Mouse (Mus musculus): Measurements from ENCODE around the gene St3gal2. TPM values are rescaled to one million over a fixed set of nuclear protein-coding genes. Genes with fewer than 3 reads are reported as not detected.
A peak's percentile ranks its signal among the peaks of the same experiment; 100 is the strongest.

St3gal2 gene
- polyA plus RNA-seq (2015; fragmentation: Nextera tagmentation; extraction: Ambion mirVana), result 14.5 and 15.4 TPM in 2 replicates

DNA sequence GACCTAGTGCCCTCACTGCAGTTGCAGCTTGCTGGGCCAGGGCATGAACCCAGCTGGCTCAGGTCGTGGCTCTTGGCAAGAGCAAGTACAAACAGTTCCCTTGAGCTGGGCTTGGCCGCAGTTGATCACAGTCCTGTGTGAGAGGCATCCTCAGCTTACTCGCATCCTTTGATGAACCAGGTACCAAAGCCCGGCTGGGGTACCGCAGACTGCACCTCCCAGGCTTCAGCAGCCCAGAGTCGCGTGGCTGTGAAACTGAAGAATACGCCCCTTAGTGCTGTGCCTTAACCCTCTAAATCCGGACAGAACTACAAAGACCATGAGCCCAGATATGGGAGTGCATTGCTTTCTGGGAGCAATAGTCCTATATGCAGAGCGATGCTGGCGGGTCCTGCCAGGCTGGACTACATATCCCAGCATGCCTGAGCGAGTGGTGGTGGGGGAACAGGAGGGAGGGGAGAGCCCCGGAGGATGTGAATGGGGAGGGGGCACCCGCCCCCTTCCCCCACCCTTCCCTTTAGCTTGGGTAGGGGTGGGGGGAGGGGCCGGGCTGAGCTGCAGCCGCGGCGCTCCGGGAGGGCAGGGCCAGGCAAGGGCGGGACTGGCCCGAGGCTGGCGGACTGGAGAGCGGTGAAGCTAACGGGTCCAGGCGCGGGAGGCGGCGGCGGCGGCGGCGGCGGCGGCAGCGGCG lies at the start of gene St3gal2:
St3gal2 (plus strand) TSS at position 582 of the 691 bp plus-strand sequence.
- Histone ChIP-seq H3K9me3 (replicated peaks; ENCODE audit: control insufficient read depth, low read length) (no peaks in the 10 kb centered on the region), H3K9ac (ENCODE audit: low read length) (peak within 1 kb of the TSS; percentile 95), H3K4me3 (ENCODE audit: low read length) (peak within 1 kb of the TSS; percentile 89), H3K27ac (ENCODE audit: low read length) (peak within 1 kb of the TSS; percentile 83), H3K36me3 (ENCODE audit: control insufficient read depth, insufficient read depth) (no peaks in the 10 kb centered on the region), H3K4me1 (ENCODE audit: control insufficient read depth, insufficient read depth, low read length) (peaks cover 21% of the 10 kb centered on the region), H3K27me3 (ENCODE audit: control insufficient read depth, insufficient read depth, low read length) (no peaks in the 10 kb centered on the region), H3K4me2 (ENCODE audit: low read depth, low read length) (peak within 1 kb of the TSS; percentile 90)
- WGBS, result under 1% methylated on average over 28 of the region's 36 CpGs
- ATAC-seq (replicated peaks; ENCODE audit: extremely low read depth, insufficient read depth, low FRiP score), result peak; percentile 97

DNA sequence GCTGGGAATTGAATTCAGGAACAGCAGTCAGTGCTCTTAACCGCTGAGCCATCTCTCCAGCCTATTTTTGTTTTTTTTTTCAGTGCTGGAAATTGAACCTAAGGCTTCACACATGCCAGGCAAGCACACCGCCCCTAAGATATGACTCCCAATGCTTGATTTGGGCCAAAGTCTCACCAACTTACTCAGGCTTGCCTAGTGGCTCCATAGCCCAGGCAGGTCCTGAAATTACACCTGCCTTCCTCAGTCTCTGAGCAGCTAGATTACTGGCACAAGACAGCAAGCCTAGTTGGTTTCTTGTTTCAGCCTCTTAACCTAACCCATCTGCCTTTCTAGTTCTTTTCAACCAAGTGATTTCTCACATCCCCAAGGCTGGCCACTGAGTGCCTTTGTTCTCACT lies 49.2 kb upstream of the St3gal2 start:
- H3K4me1 ChIP-seq (ENCODE audit: control insufficient read depth, insufficient read depth, low read length), result no peaks in the 10 kb centered on the region

DNA sequence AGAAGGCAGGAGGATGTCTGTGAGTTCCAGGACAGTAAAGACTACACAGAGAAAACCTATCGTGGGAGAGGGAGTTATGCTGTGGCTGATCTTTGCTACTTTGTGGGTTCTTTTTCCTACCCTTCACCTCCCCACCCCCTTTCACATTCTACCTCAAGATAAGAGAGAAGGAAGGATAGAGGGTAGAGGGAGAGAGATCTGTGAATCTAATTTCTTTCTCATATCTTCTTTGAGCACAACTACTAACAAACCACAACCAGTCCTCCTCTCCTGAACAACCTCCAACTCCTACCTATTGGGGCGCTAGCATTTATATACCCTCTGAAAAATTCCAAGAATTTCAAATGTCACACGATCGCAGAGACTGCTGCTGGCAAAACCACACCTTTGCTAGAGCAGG lies 41.9 kb upstream of the St3gal2 start:
- H3K9ac ChIP-seq (ENCODE audit: low read length), result no peak overlapping the region
- no peaks in the 10 kb centered on the region for H3K9me3 ChIP-seq (replicated peaks; ENCODE audit: control insufficient read depth, low read length)
- 81% methylated on average over 4 of the region's 4 CpGs for WGBS
- H3K4me2 ChIP-seq (ENCODE audit: low read depth, low read length), result no peak overlapping the region
- no peaks in the 10 kb centered on the region for H3K27me3 ChIP-seq (ENCODE audit: control insufficient read depth, insufficient read depth, low read length)
- H3K4me1 ChIP-seq (ENCODE audit: control insufficient read depth, insufficient read depth, low read length), result no peaks in the 10 kb centered on the region
- no peak overlapping the region for H3K4me3 ChIP-seq (ENCODE audit: low read length)
- no peak for ATAC-seq (replicated peaks; ENCODE audit: extremely low read depth, insufficient read depth, low FRiP score)
- peaks cover 57% of the 10 kb centered on the region for H3K36me3 ChIP-seq (ENCODE audit: control insufficient read depth, insufficient read depth)
- no peak overlapping the region for H3K27ac ChIP-seq (ENCODE audit: low read length)

More for the DNA sequence above, 49.2 kb upstream of the St3gal2 start:
- Histone ChIP-seq H3K27me3 (ENCODE audit: control insufficient read depth, insufficient read depth, low read length) (no peaks in the 10 kb centered on the region), H3K36me3 (ENCODE audit: control insufficient read depth, insufficient read depth) (peaks cover 70% of the 10 kb centered on the region), H3K4me3 (ENCODE audit: low read length) (no peak overlapping the region), H3K9me3 (replicated peaks; ENCODE audit: control insufficient read depth, low read length) (no peaks in the 10 kb centered on the region), H3K4me2 (ENCODE audit: low read depth, low read length) (no peak overlapping the region), H3K9ac (ENCODE audit: low read length) (no peak overlapping the region), H3K27ac (ENCODE audit: low read length) (no peak overlapping the region)
- WGBS, result 90% methylated on average over 2 of the region's 2 CpGs
- ATAC-seq (replicated peaks; ENCODE audit: extremely low read depth, insufficient read depth, low FRiP score), result no peak

DNA sequence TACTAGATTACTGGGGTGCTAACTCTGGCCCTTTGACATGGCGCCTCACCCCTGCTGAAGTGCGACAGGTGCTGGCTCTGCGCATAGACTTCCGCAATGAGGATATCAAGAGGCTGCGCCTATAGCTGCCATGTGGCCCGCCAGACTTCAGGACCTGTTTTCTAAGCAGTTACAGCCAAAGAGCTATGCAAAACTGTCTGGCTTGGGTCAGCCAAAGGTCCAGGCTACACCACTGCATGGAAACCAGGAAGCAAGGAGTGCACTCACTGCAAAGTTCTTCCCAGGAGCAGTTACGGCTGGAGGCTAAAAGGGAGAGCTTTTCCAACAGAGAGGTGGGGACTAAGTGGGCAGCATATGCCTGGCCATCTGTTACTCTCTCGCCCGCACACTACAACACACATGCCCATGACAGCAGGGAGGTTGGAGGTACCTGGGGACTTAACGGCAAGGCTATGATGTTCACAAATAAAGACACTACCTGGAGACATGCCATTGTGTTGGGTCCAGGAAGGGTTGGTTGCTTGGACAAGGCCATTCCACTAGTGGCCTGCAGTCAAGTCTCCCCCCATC lies 37.9 kb upstream of the St3gal2 start:
- Histone ChIP-seq H3K4me2 (ENCODE audit: low read depth, low read length) (no peak overlapping the region), H3K27ac (ENCODE audit: low read length) (no peak overlapping the region), H3K9me3 (replicated peaks; ENCODE audit: control insufficient read depth, low read length) (no peaks in the 10 kb centered on the region), H3K27me3 (ENCODE audit: control insufficient read depth, insufficient read depth, low read length) (no peaks in the 10 kb centered on the region), H3K36me3 (ENCODE audit: control insufficient read depth, insufficient read depth) (peaks cover 44% of the 10 kb centered on the region), H3K4me1 (ENCODE audit: control insufficient read depth, insufficient read depth, low read length) (no peaks in the 10 kb centered on the region), H3K4me3 (ENCODE audit: low read length) (no peak overlapping the region), H3K9ac (ENCODE audit: low read length) (no peak overlapping the region)
- 92% methylated on average over 10 of the region's 10 CpGs for WGBS
- ATAC-seq (replicated peaks; ENCODE audit: extremely low read depth, insufficient read depth, low FRiP score), result no peak

DNA sequence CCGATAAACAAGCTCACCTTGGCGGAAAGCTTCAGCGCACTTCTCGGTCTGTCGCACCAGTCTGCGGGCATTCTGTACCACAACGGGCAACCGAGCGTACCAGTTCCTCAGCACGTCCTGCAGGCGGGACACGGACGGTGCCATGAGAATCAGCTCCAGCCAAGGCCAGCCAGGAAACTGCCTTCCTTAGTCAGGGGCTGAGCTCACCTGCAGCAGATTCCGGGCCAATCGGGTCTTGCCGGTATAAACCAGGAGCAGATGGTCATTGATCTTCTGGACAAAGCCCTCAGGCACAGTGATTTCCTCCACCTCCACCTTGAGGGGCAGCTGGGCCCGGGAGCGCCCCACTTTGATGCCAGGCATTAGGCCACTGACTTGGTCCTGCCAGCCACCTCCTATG lies 35.9 kb upstream of the St3gal2 start:
- H3K27me3 ChIP-seq (ENCODE audit: control insufficient read depth, insufficient read depth, low read length), result no peaks in the 10 kb centered on the region
- H3K9me3 ChIP-seq (replicated peaks; ENCODE audit: control insufficient read depth, low read length), result no peaks in the 10 kb centered on the region
- peaks cover 41% of the 10 kb centered on the region for H3K36me3 ChIP-seq (ENCODE audit: control insufficient read depth, insufficient read depth)
- WGBS, result 95% methylated on average over 18 of the region's 18 CpGs
- H3K9ac ChIP-seq (ENCODE audit: low read length), result no peak overlapping the region
- H3K4me3 ChIP-seq (ENCODE audit: low read length), result no peak overlapping the region
- H3K4me1 ChIP-seq (ENCODE audit: control insufficient read depth, insufficient read depth, low read length), result no peaks in the 10 kb centered on the region
- no peak for ATAC-seq (replicated peaks; ENCODE audit: extremely low read depth, insufficient read depth, low FRiP score)
- H3K4me2 ChIP-seq (ENCODE audit: low read depth, low read length), result no peak overlapping the region
- H3K27ac ChIP-seq (ENCODE audit: low read length), result no peak overlapping the region

DNA sequence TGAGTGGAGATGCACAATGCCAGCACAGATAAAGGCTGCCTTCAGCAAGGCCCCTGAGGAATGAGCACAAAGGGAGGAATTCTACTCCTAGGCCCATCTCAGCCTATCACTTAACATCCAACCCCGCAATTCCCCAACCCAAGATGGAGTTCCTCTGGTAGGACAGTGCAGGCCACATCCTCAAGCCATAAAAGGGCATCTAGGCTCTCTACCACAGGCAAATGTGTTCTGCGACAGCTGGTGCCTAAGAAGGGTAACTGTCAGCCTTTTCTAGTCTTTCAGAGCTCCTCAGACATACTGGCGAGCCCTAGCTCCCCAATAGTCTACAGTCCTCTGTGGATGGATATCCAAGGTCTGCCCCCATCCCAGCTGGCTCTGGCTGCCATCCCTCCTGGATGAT lies 33.1 kb upstream of the St3gal2 start:
- no peak overlapping the region for H3K27ac ChIP-seq (ENCODE audit: low read length)
- WGBS, result 80% methylated on average over 3 of the region's 3 CpGs
- no peak overlapping the region for H3K4me2 ChIP-seq (ENCODE audit: low read depth, low read length)
- no peak overlapping the region for H3K9ac ChIP-seq (ENCODE audit: low read length)
- no peak overlapping the region for H3K4me3 ChIP-seq (ENCODE audit: low read length)
- no peaks in the 10 kb centered on the region for H3K4me1 ChIP-seq (ENCODE audit: control insufficient read depth, insufficient read depth, low read length)
- no peak for ATAC-seq (replicated peaks; ENCODE audit: extremely low read depth, insufficient read depth, low FRiP score)
- H3K9me3 ChIP-seq (replicated peaks; ENCODE audit: control insufficient read depth, low read length), result no peaks in the 10 kb centered on the region
- H3K27me3 ChIP-seq (ENCODE audit: control insufficient read depth, insufficient read depth, low read length), result no peaks in the 10 kb centered on the region
- H3K36me3 ChIP-seq (ENCODE audit: control insufficient read depth, insufficient read depth), result peaks cover 22% of the 10 kb centered on the region

DNA sequence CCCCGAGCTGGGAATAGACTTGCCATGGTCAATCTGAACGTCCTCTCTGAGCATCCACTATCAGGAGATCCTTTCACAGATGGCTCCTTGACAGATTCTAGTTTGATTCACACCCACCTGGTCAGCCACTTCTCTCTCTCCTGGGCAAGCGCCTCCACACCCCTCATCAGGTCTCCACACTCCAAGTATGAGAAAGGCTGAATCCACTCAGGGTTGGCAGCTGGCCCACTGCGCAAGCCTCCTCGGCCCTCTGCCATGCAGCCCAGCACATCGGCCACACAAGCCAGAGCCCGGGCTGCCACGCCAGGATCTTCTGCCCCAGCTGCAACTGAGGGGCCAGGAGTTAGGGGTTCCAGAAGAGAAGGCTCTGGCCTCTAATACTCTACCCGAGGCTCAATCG lies 32.2 kb upstream of the St3gal2 start:
- H3K36me3 ChIP-seq (ENCODE audit: control insufficient read depth, insufficient read depth), result peaks cover 14% of the 10 kb centered on the region; the same call in 1 of the 2 replicates
- H3K4me3 ChIP-seq (ENCODE audit: low read length), result no peak overlapping the region
- ATAC-seq (replicated peaks; ENCODE audit: extremely low read depth, insufficient read depth, low FRiP score), result no peak
- no peaks in the 10 kb centered on the region for H3K27me3 ChIP-seq (ENCODE audit: control insufficient read depth, insufficient read depth, low read length)
- H3K9me3 ChIP-seq (replicated peaks; ENCODE audit: control insufficient read depth, low read length), result no peaks in the 10 kb centered on the region
- H3K4me2 ChIP-seq (ENCODE audit: low read depth, low read length), result no peak overlapping the region
- H3K4me1 ChIP-seq (ENCODE audit: control insufficient read depth, insufficient read depth, low read length), result no peaks in the 10 kb centered on the region
- WGBS, result 88% methylated on average over 10 of the region's 10 CpGs
- no peak overlapping the region for H3K9ac ChIP-seq (ENCODE audit: low read length)
- no peak overlapping the region for H3K27ac ChIP-seq (ENCODE audit: low read length)

DNA sequence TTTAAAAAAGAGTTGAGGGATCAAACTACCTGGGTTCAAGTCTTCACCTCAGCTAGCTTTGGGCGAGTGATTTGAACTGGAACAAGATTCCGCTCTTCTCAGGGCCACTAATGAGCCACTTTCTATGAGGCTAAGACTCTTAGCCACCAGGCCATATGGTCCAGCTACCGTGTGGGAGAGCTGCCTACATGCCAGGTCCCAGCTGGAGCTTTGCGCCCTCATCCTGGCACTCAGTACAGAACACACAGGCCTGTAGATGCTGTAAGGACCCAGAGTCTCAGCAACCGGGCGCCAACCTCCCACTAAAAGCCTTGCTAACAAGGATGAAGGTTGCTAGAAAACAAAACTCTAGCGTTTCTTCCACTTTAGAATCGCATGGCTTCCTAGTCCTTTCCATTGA lies 31.3 kb upstream of the St3gal2 start:
- no peaks in the 10 kb centered on the region for H3K4me1 ChIP-seq (ENCODE audit: control insufficient read depth, insufficient read depth, low read length)
- 91% methylated on average over 8 of the region's 8 CpGs for WGBS
- H3K27ac ChIP-seq (ENCODE audit: low read length), result no peak overlapping the region
- H3K27me3 ChIP-seq (ENCODE audit: control insufficient read depth, insufficient read depth, low read length), result no peaks in the 10 kb centered on the region
- peaks cover 7% of the 10 kb centered on the region; the same call in 1 of the 2 replicates for H3K36me3 ChIP-seq (ENCODE audit: control insufficient read depth, insufficient read depth)
- H3K9ac ChIP-seq (ENCODE audit: low read length), result no peak overlapping the region
- H3K4me2 ChIP-seq (ENCODE audit: low read depth, low read length), result no peak overlapping the region
- H3K9me3 ChIP-seq (replicated peaks; ENCODE audit: control insufficient read depth, low read length), result no peaks in the 10 kb centered on the region
- no peak for ATAC-seq (replicated peaks; ENCODE audit: extremely low read depth, insufficient read depth, low FRiP score)
- H3K4me3 ChIP-seq (ENCODE audit: low read length), result no peak overlapping the region

DNA sequence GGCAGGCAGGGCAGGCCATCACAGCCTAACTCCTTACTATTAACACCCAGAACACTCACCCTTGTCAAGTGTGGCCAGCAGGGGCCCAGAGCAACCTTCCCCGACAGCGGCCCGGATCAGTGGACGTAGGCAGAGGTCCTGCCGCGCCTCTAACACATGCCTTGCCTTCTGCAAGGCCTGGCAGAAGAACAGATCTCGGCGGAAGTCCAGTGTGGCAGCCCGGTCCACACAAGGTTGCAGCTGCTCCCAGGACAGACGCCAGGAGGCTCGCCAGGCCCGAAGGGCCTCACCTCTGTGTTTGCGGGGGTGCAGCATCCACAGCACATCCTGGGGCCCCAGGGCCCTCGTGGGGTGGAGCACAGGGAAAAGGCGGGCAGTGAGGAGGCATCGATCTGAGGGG lies 30.9 kb upstream of the St3gal2 start:
- Histone ChIP-seq H3K4me2 (ENCODE audit: low read depth, low read length) (no peak overlapping the region), H3K9me3 (replicated peaks; ENCODE audit: control insufficient read depth, low read length) (no peaks in the 10 kb centered on the region), H3K9ac (ENCODE audit: low read length) (no peak overlapping the region), H3K27me3 (ENCODE audit: control insufficient read depth, insufficient read depth, low read length) (no peaks in the 10 kb centered on the region), H3K4me1 (ENCODE audit: control insufficient read depth, insufficient read depth, low read length) (no peaks in the 10 kb centered on the region), H3K27ac (ENCODE audit: low read length) (no peak overlapping the region), H3K4me3 (ENCODE audit: low read length) (no peak overlapping the region), H3K36me3 (ENCODE audit: control insufficient read depth, insufficient read depth) (peaks cover 7% of the 10 kb centered on the region; the same call in 1 of the 2 replicates)
- no peak for ATAC-seq (replicated peaks; ENCODE audit: extremely low read depth, insufficient read depth, low FRiP score)
- 86% methylated on average over 16 of the region's 16 CpGs for WGBS

Measured in heart, embryonic 16.5 days (tissue).